Mouse (Mus musculus) hindlimb bud, embryonic 11.5 days (tissue): ENCODE results near the gene Hs3st6.

ENCODE experiments used
- DNase-seq: peaks from one replicate; pipeline ENCODE4 v3.0.0-alpha.2; 2012; ENCODE audit warnings: low read depth, low spot score; ENCODE audit errors: extremely low spot score

The Hs3st6 gene

GRCm38 (mm10) chr17:24765016-24765905 is 12.5 kb downstream of the Hs3st6 start:
- no peak for DNase-seq

- no peak for DNase-seq
Measured at GRCm38 (mm10) chr17:24766266-24766875, 13.6 kb downstream of the Hs3st6 start.

- DNase-seq = no peak
Measured at GRCm38 (mm10) chr17:24769146-24769545, 16.4 kb downstream of the Hs3st6 start.

- DNase-seq = no peak
Measured at GRCm38 (mm10) chr17:24773241-24773640, 20.5 kb downstream of the Hs3st6 start.

- DNase-seq = no peak
Measured at GRCm38 (mm10) chr17:24775173-24775572, 22.4 kb downstream of the Hs3st6 start.

GRCm38 (mm10) chr17:24777073-24777472 is 24.3 kb downstream of the Hs3st6 start:
- no peak for DNase-seq

- DNase-seq = no peak
Measured at GRCm38 (mm10) chr17:24780821-24781220, 28.0 kb downstream of the Hs3st6 start.

- DNase-seq = no peak
Measured at GRCm38 (mm10) chr17:24792190-24792589, 39.4 kb downstream of the Hs3st6 start.

GRCm38 (mm10) chr17:24794791-24795190 is 42.0 kb downstream of the Hs3st6 start:
- DNase-seq = no peak

- DNase-seq = no peak
Measured at GRCm38 (mm10) chr17:24796969-24797368, 44.2 kb downstream of the Hs3st6 start.

- DNase-seq = no peak
Measured at GRCm38 (mm10) chr17:24798229-24798628, 45.4 kb downstream of the Hs3st6 start.

GRCm38 (mm10) chr17:24799476-24799875 is 46.7 kb downstream of the Hs3st6 start:
- DNase-seq = no peak

GRCm38 (mm10) chr17:24800524-24800923 is 47.7 kb downstream of the Hs3st6 start:
- no peak for DNase-seq

- no peak for DNase-seq
Measured at GRCm38 (mm10) chr17:24803952-24804951, 51.5 kb downstream of the Hs3st6 start, which contains the start of gene Meiob. TSS of gene Meiob (plus strand) at chr17:24804289.
